In genomic region chr1:155108412-155108811, GRCm38 (mm10) we compare ENCODE assay signal across 11 mouse cellular contexts. TPM values are rescaled to one million over a fixed set of nuclear protein-coding genes. Genes with fewer than 3 reads are reported as not detected.
A peak's percentile ranks its signal among the peaks of the same experiment; 100 is the strongest.
DNase-seq lines count a peak whose midpoint lies in the region; ATAC-seq and TF ChIP-seq lines count a peak whose summit lies in the region.
"Had no signal": no experiment of that assay in that cellular context is flagged by ENCODE, and none has a peak within 500 bp of the region (broad histone marks: within the 10 kb centered on the region; RNA-seq: fewer than 3 reads in every experiment).

No protein-coding gene starts in this region.

- WGBS in spleen, adult 2 months = 31% methylated on average over 4 of the region's 4 CpGs
- WGBS in liver, embryonic 13.5 days (ENCODE audit: insufficient replicate concordance) = 33% methylated on average over 4 of the region's 4 CpGs
- 44% methylated on average over 4 of the region's 4 CpGs for WGBS in neural tube, embryonic 15.5 days

- no peak for TF ChIP-seq CTCF in spleen, adult 2 months (IDR thresholded peaks at IDR 0.05; ENCODE audit: extremely low read depth, insufficient read depth, insufficient read length, insufficient replicate concordance)

- no peaks in the 10 kb centered on the region for H3K9me3 ChIP-seq in liver, embryonic 13.5 days (replicated peaks)
- H3K9me3 ChIP-seq in neural tube, embryonic 15.5 days (replicated peaks) = no peaks in the 10 kb centered on the region
- H3K9me3 ChIP-seq: midbrain, embryonic 13.5 days had no signal

- H3K27ac ChIP-seq in spleen, adult 2 months (ENCODE audit: insufficient read depth, low read length) = 0 out of 2 replicates have a peak overlapping the region, but pooled peaks have one; percentile 17
- no peak overlapping the region for H3K27ac ChIP-seq in liver, embryonic 13.5 days
- H3K27ac ChIP-seq in neural tube, embryonic 15.5 days (replicated peaks) = no peak overlapping the region
- H3K27ac ChIP-seq: midbrain, embryonic 13.5 days had no signal

- H3K4me2 ChIP-seq in liver, embryonic 13.5 days = no peak overlapping the region
- no peak overlapping the region for H3K4me2 ChIP-seq in neural tube, embryonic 15.5 days
- H3K4me2 ChIP-seq: midbrain, embryonic 13.5 days had no signal

- H3K9ac ChIP-seq in liver, embryonic 13.5 days = no peak overlapping the region
- H3K9ac ChIP-seq in neural tube, embryonic 15.5 days (replicated peaks) = no peak overlapping the region
- H3K9ac ChIP-seq: midbrain, embryonic 13.5 days had no signal

- TF ChIP-seq POLR2A in spleen, adult 2 months (IDR thresholded peaks at IDR 0.05; ENCODE audit: low read depth, low read length) = no peak

- H3K27me3 ChIP-seq in spleen, adult 2 months (ENCODE audit: control insufficient read depth, insufficient read depth, low read length) = no peaks in the 10 kb centered on the region
- peaks cover 14% of the 10 kb centered on the region for H3K27me3 ChIP-seq in liver, embryonic 13.5 days
- H3K27me3 ChIP-seq in neural tube, embryonic 15.5 days (replicated peaks) = no peaks in the 10 kb centered on the region

- H3K4me1 ChIP-seq in spleen, adult 2 months (ENCODE audit: control insufficient read depth, insufficient read depth, insufficient read length) = peaks cover 10% of the 10 kb centered on the region; the same call in 1 of the 2 replicates
- peaks cover 6% of the 10 kb centered on the region; the same call in 1 of the 2 replicates for H3K4me1 ChIP-seq in liver, embryonic 13.5 days (replicated peaks)
- H3K4me1 ChIP-seq in neural tube, embryonic 15.5 days = peaks cover 14% of the 10 kb centered on the region

- intact Hi-C loops in left cerebral cortex, postnatal 36 days (cut with DNase I) = no loop called here

- no peaks in the 10 kb centered on the region for H3K36me3 ChIP-seq in spleen, adult 2 months (ENCODE audit: control insufficient read depth, insufficient read depth, low read length)
- no peaks in the 10 kb centered on the region for H3K36me3 ChIP-seq in liver, embryonic 13.5 days
- no peaks in the 10 kb centered on the region for H3K36me3 ChIP-seq in neural tube, embryonic 15.5 days
- H3K36me3 ChIP-seq: midbrain, embryonic 13.5 days had no signal

- ATAC-seq in liver, embryonic 13.5 days (ENCODE audit: low read depth) = peak; percentile 45
- ATAC-seq in neural tube, embryonic 15.5 days (ENCODE audit: low FRiP score) = no peak
- ATAC-seq: midbrain, embryonic 13.5 days had no signal

- peak; percentile 94 for DNase-seq in heart, adult 11 months
- no peak for DNase-seq in heart, adult 8-10 months (ENCODE audit: low spot score)
- no peak for DNase-seq in spleen, adult 2 months (ENCODE audit: low read depth in 1 of 2, low spot score in 2 of 2)
- DNase-seq in spleen, postnatal 4 days (ENCODE audit: low spot score in 2 of 2) = no peak
- DNase-seq in liver, embryonic 13.5 days = no peak
- DNase-seq in right cerebral cortex, postnatal 36 days (ENCODE audit: low spot score in 2 of 2) = no peak
- DNase-seq in left cerebral cortex, postnatal 36 days (ENCODE audit: low spot score in 2 of 2) = no peak
- DNase-seq: layer of hippocampus, postnatal 36 days had no signal

- H3K4me3 ChIP-seq in spleen, adult 2 months (ENCODE audit: extremely low read depth, insufficient read depth, insufficient read length) = no peak overlapping the region
- no peak overlapping the region for H3K4me3 ChIP-seq in liver, embryonic 13.5 days (replicated peaks)
- no peak overlapping the region for H3K4me3 ChIP-seq in neural tube, embryonic 15.5 days (replicated peaks)
- H3K4me3 ChIP-seq: erythroblast, embryonic 14.5 days; midbrain, embryonic 13.5 days had no signal

RNA-seq across cellular contexts. Expression of gene Ier5, which starts 9.0 kb away (rescaled TPM):
- total RNA-seq in heart, adult 8-10 months (2022) = 10 to 100 TPM; 10.3 to 22.4 (median 13.3) TPM
- polyA plus RNA-seq in spleen, adult 2 months (2012; rRNA removed) = 47.7 and 82.0 TPM in 2 replicates
- 1.6 and 1.9 TPM in 2 replicates for polyA plus RNA-seq in liver, embryonic 13.5 days (2015; fragmentation: Nextera tagmentation; extraction: Ambion mirVana)
- 3.9 and 4.8 TPM in 2 replicates for polyA plus RNA-seq in neural tube, embryonic 15.5 days (2015; fragmentation: Nextera tagmentation; extraction: Ambion mirVana)
- total RNA-seq in left cerebral cortex, postnatal 36 days (2021) = 10 to 100 TPM; 49.2 to 64.5 TPM

RNA-seq across cellular contexts. Expression of gene Mr1, which starts 38.2 kb away (rescaled TPM):
- total RNA-seq in heart, adult 8-10 months (2022) = 10 to 100 TPM in 2 of 4 experiments, 1 to 10 TPM in 2; 6.9 to 11.2 (median 8.7) TPM
- polyA plus RNA-seq in spleen, adult 2 months (2012; rRNA removed) = 1.7 and 2.2 TPM in 2 replicates
- 0.37 and 0.56 TPM in 2 replicates for polyA plus RNA-seq in liver, embryonic 13.5 days (2015; fragmentation: Nextera tagmentation; extraction: Ambion mirVana)
- 1.6 and 3.0 TPM in 2 replicates for polyA plus RNA-seq in neural tube, embryonic 15.5 days (2015; fragmentation: Nextera tagmentation; extraction: Ambion mirVana)
- total RNA-seq in left cerebral cortex, postnatal 36 days (2021) = 1 to 10 TPM; 1.8 to 2.4 TPM
- polyA plus RNA-seq: erythroblast, embryonic 14.5 days had no signal

RNA-seq across cellular contexts. Expression of gene Stx6, which starts 50.1 kb away (rescaled TPM):
- total RNA-seq in heart, adult 8-10 months (2022) = 10 to 100 TPM; 20.0 to 24.4 (median 23.4) TPM
- polyA plus RNA-seq in spleen, adult 2 months (2012; rRNA removed) = 35.0 and 45.6 TPM in 2 replicates
- polyA plus RNA-seq in liver, embryonic 13.5 days (2015; fragmentation: Nextera tagmentation; extraction: Ambion mirVana) = 10.8 and 12.5 TPM in 2 replicates
- polyA plus RNA-seq in neural tube, embryonic 15.5 days (2015; fragmentation: Nextera tagmentation; extraction: Ambion mirVana) = 92.6 and 102 TPM in 2 replicates
- total RNA-seq in left cerebral cortex, postnatal 36 days (2021) = 100 to 1,000 TPM; 113 to 118 TPM
